Mouse (Mus musculus) hindbrain, embryonic 11.5 days (tissue): ENCODE results near the gene Ddx39b. TPM values are rescaled to one million over a fixed set of nuclear protein-coding genes. Genes with fewer than 3 reads are reported as not detected.
A peak's percentile ranks its signal among the peaks of the same experiment; 100 is the strongest.

Source experiments
- ATAC-seq: fragments of 200-750 bp; cut with Nextera tagmentation; 2 replicates; pipeline ENCODE4 v1.8.0; 2017; ENCODE audit warnings: mild to moderate bottlenecking, moderate TSS enrichment, moderate library complexity; ENCODE audit not compliant: low FRiP score
- DNase-seq: peaks from one replicate; pipeline ENCODE4 v3.0.0-alpha.2; 2015; ENCODE audit warnings: low spot score
- H3K27ac ChIP-seq: fragments of 300-500 bp; sonication (generic); 2 replicates; pipeline ENCODE4 v1.5.1; 2014; ENCODE audit warnings: mild to moderate bottlenecking, low read depth, low read length
- H3K27me3 ChIP-seq: fragments of 300-500 bp; sonication (generic); 2 replicates; pipeline ENCODE4 v1.6.1; 2014; ENCODE audit warnings: mild to moderate bottlenecking, low read length, moderate library complexity, mixed read lengths; ENCODE audit not compliant: control insufficient read depth, insufficient read depth
- H3K36me3 ChIP-seq: fragments of 300-500 bp; sonication (generic); 2 replicates; pipeline ENCODE4 v1.6.1; 2014; ENCODE audit warnings: mild to moderate bottlenecking, low read length, moderate library complexity, mixed read lengths; ENCODE audit not compliant: control insufficient read depth, insufficient read depth
- H3K4me1 ChIP-seq: fragments of 300-500 bp; sonication (generic); replicated peaks from 2 replicates; pipeline ENCODE4 v1.6.1; 2014; ENCODE audit warnings: low read length, mixed read lengths; ENCODE audit not compliant: control insufficient read depth, insufficient read depth
- H3K4me2 ChIP-seq: fragments of 300-500 bp; sonication (generic); replicated peaks from 2 replicates; pipeline ENCODE4 v1.6.1; 2014; ENCODE audit warnings: mild to moderate bottlenecking, low read depth, low read length
- H3K4me3 ChIP-seq: fragments of 300-500 bp; sonication (generic); 2 replicates; pipeline ENCODE4 v1.5.1; 2014; ENCODE audit warnings: low read depth, low read length
- H3K9ac ChIP-seq: fragments of 300-500 bp; sonication (generic); 2 replicates; pipeline ENCODE4 v1.6.1; 2014; ENCODE audit warnings: low read depth, low read length
- H3K9me3 ChIP-seq: fragments of 300-500 bp; sonication (generic); 2 replicates; pipeline ENCODE4 v1.6.1; 2016; ENCODE audit warnings: low read length; ENCODE audit not compliant: control insufficient read depth
- WGBS: fragments of 180-500 bp; shearing (Covaris S2); extraction: QIAGEN DNeasy Blood & Tissue Kit; methylation state at CpG from one replicate; pipeline ENCODE4 v1.1.7; 2014; 5-methylcytosine and 5-hydroxymethylcytosine counted together
- polyA plus RNA-seq: library from polyadenylated mRNA; unstranded; fragments of >200 nt; fragmentation: Nextera tagmentation; extraction: Ambion mirVana; gene quantifications from 2 replicates; pipeline ENCODE4 v1.2.1, GENCODE M21; 2014

The Ddx39b gene
- polyA plus RNA-seq, 1 experiment from 2014 or later, result 633 TPM

DNA sequence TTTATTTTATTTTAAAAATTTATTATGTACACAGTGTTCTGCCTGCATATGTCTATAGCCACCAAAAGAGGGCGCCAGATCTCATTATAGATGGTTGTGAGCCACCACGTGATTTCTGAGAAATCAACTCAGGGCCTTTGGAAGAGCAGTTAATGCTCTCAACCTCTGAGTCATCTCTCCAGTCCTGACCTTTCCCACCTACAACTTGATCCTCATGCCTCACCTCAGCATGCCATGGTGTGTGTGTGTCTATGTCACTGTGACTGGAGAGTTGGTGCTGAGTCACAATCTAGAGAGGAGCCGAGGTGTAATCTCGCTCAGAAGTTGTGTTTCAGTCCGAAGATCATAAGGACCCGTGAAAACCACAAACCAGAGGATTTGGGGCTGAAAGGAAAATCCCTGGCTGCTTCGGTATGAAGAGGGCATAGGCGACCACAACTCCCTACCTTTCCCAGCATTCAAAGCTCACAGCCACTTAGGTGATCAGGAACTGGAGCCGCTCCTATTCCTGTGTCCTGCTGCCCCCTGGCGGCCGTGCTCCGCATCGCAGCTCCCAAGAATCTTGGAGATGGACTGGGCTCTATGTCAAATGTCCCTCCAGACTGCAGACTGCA is 60.2 kb downstream of the Ddx39b start:
- H3K4me1 ChIP-seq, result no peaks in the 10 kb centered on the region

GRCm38 (mm10) chr17:35303271-35303670 is 61.7 kb downstream of the Ddx39b start:
- 83% methylated on average over 2 of the region's 2 CpGs for WGBS
- no peak for ATAC-seq
- Histone ChIP-seq H3K4me3 (no peak overlapping the region), H3K4me2 (no peak overlapping the region), H3K9ac (no peak overlapping the region), H3K9me3 (no peaks in the 10 kb centered on the region), H3K36me3 (no peaks in the 10 kb centered on the region), H3K4me1 (no peaks in the 10 kb centered on the region), H3K27me3 (no peaks in the 10 kb centered on the region; the same call in 1 of the 2 replicates), H3K27ac (no peak overlapping the region)
- no peak for DNase-seq

More for the DNA sequence above, 60.2 kb downstream of the Ddx39b start:
- Histone ChIP-seq H3K9ac (no peak overlapping the region), H3K4me2 (no peak overlapping the region), H3K36me3 (no peaks in the 10 kb centered on the region), H3K27ac (no peak overlapping the region), H3K4me3 (no peak overlapping the region), H3K27me3 (no peaks in the 10 kb centered on the region), H3K9me3 (no peaks in the 10 kb centered on the region)
- WGBS, result 25% methylated on average over 13 of the region's 13 CpGs
- DNase-seq (peak; percentile 88), ATAC-seq (no peak)

Other genes with a start within 250 kb of the Ddx39b start
- 69.1 and 71.7 TPM in 2 replicates for gene Vars, start 240.8 kb upstream of the Ddx39b start, polyA plus RNA-seq
- 0.10 and 0.36 TPM in 2 replicates for gene Vwa7, start 225.2 kb upstream of the Ddx39b start, polyA plus RNA-seq
- 3.0 and 4.0 TPM in 2 replicates for gene Sapcd1, start 213.7 kb upstream of the Ddx39b start, polyA plus RNA-seq
- gene Msh5, start 195.0 kb upstream of the Ddx39b start, polyA plus RNA-seq, result 3.1 and 4.2 TPM in 2 replicates
- 45.6 and 85.1 TPM in 2 replicates for gene Clic1, start 191.8 kb upstream of the Ddx39b start, polyA plus RNA-seq
- gene Ddah2, start 182.7 kb upstream of the Ddx39b start, polyA plus RNA-seq, result 614 and 636 TPM in 2 replicates
- gene Ly6g6c, start 176.4 kb upstream of the Ddx39b start, polyA plus RNA-seq, result 0.19 TPM in 1 of 2 replicates, not detected in the other
- 0.66 and 1.1 TPM in 2 replicates for gene Mpig6b, start 175.6 kb upstream of the Ddx39b start, polyA plus RNA-seq
- 0.42 and 0.50 TPM in 2 replicates for gene Ly6g6e, start 164.8 kb upstream of the Ddx39b start, polyA plus RNA-seq
- gene Ly6g6d, start 163.7 kb upstream of the Ddx39b start, polyA plus RNA-seq, result 1.0 and 2.7 TPM in 2 replicates
- gene Ly6g6f, start 156.1 kb upstream of the Ddx39b start, polyA plus RNA-seq, result 0.29 and 0.52 TPM in 2 replicates
- 40.2 and 45.1 TPM in 2 replicates for gene Abhd16a, start 152.5 kb upstream of the Ddx39b start, polyA plus RNA-seq
- not detected in 2 replicates for gene Ly6g5c, start 133.5 kb upstream of the Ddx39b start, polyA plus RNA-seq
- gene Ly6g5b, start 126.3 kb upstream of the Ddx39b start, polyA plus RNA-seq, result 0.89 and 0.96 TPM in 2 replicates
- 22.5 and 29.7 TPM in 2 replicates for gene Gpank1, start 120.3 kb upstream of the Ddx39b start, polyA plus RNA-seq
- gene Csnk2b, start 119.7 kb upstream of the Ddx39b start, polyA plus RNA-seq, result 299 and 310 TPM in 2 replicates
- 8.4 and 9.2 TPM in 2 replicates for gene D17H6S53E, start 115.4 kb upstream of the Ddx39b start, polyA plus RNA-seq
- 0.34 and 0.49 TPM in 2 replicates for gene Apom, start 109.7 kb upstream of the Ddx39b start, polyA plus RNA-seq
- gene Bag6, start 106.6 kb upstream of the Ddx39b start, polyA plus RNA-seq, result 105 and 117 TPM in 2 replicates
- 167 and 205 TPM in 2 replicates for gene Prrc2a, start 76.8 kb upstream of the Ddx39b start, polyA plus RNA-seq
- gene Aif1, start 65.7 kb upstream of the Ddx39b start, polyA plus RNA-seq, result 6.1 and 8.4 TPM in 2 replicates
- gene Lst1, start 53.3 kb upstream of the Ddx39b start, polyA plus RNA-seq, result 5.6 and 9.8 TPM in 2 replicates
- gene Ltb, start 47.3 kb upstream of the Ddx39b start, polyA plus RNA-seq, result 0.22 and 0.32 TPM in 2 replicates
- not detected in 2 replicates for gene Tnf, start 39.7 kb upstream of the Ddx39b start, polyA plus RNA-seq
- not detected in 2 replicates for gene Lta, start 36.4 kb upstream of the Ddx39b start, polyA plus RNA-seq
- 0.36 and 0.43 TPM in 2 replicates for gene Gm16181, start 20.9 kb upstream of the Ddx39b start, polyA plus RNA-seq
- 14.7 and 16.8 TPM in 2 replicates for gene Atp6v1g2, start 8.1 kb upstream of the Ddx39b start, polyA plus RNA-seq
- 2.3 and 3.7 TPM in 2 replicates for gene Nfkbil1, start 6.0 kb upstream of the Ddx39b start, polyA plus RNA-seq
- gene H2-D1, start 21.0 kb downstream of the Ddx39b start, polyA plus RNA-seq, result 42.9 and 43.2 TPM in 2 replicates
- not detected in 2 replicates for gene H2-Q1, start 78.7 kb downstream of the Ddx39b start, polyA plus RNA-seq
- 0.52 and 0.53 TPM in 2 replicates for gene H2-Q2, start 100.5 kb downstream of the Ddx39b start, polyA plus RNA-seq
- gene H2-Q4, start 137.9 kb downstream of the Ddx39b start, polyA plus RNA-seq, result 1.5 and 2.4 TPM in 2 replicates
- 0.46 and 0.60 TPM in 2 replicates for gene H2-Q6, start 183.1 kb downstream of the Ddx39b start, polyA plus RNA-seq
- 7.0 and 8.7 TPM in 2 replicates for gene H2-Q7, start 197.4 kb downstream of the Ddx39b start, polyA plus RNA-seq
- gene H2-Q10, start 228.3 kb downstream of the Ddx39b start, polyA plus RNA-seq, result 0.15 TPM in 1 of 2 replicates, not detected in the other